Mouse (Mus musculus) limb, embryonic 10.5 days (tissue): Measurements from ENCODE around the gene Gm14569. TPM values are rescaled to one million over a fixed set of nuclear protein-coding genes. Genes with fewer than 3 reads are reported as not detected.

Source experiments
- DNase-seq: peaks from one replicate; pipeline ENCODE4 v3.0.0-alpha.2; 2017; ENCODE audit warnings: low spot score
- H3K27ac ChIP-seq: fragments of 300-500 bp; sonication (generic); 2 replicates; pipeline ENCODE4 v1.5.1; 2016; ENCODE audit warnings: mild to moderate bottlenecking
- H3K27me3 ChIP-seq: fragments of 300-500 bp; sonication (generic); 2 replicates; pipeline ENCODE4 v1.6.1; 2016; ENCODE audit warnings: low read depth, mild to moderate bottlenecking; ENCODE audit not compliant: poor library complexity, severe bottlenecking
- H3K36me3 ChIP-seq: fragments of 300-500 bp; sonication (generic); 2 replicates; pipeline ENCODE4 v1.6.1; 2016; ENCODE audit warnings: mild to moderate bottlenecking, moderate library complexity
- H3K4me1 ChIP-seq: fragments of 300-500 bp; sonication (generic); 2 replicates; pipeline ENCODE4 v1.6.1; 2016
- H3K4me3 ChIP-seq: fragments of 300-500 bp; sonication (generic); 2 replicates; pipeline ENCODE4 v1.5.1; 2016; ENCODE audit warnings: mild to moderate bottlenecking, moderate library complexity
- H3K9me3 ChIP-seq: fragments of 300-500 bp; sonication (generic); replicated peaks from 2 replicates; pipeline ENCODE4 v1.6.1; 2016; ENCODE audit warnings: mild to moderate bottlenecking
- WGBS: fragments of 180-500 bp; shearing (Covaris S2); methylation state at CpG from one replicate; pipeline ENCODE4 v1.1.7; 2016; 5-methylcytosine and 5-hydroxymethylcytosine counted together
- microRNA-seq: library from miRNA; unstranded; fragments of <30 nt; microRNA quantifications from one replicate; pipeline ENCODE4, GENCODE M21; 2017
- polyA plus RNA-seq: library from polyadenylated mRNA; unstranded; fragments of >200 nt; fragmentation: Nextera tagmentation; extraction: Ambion mirVana; gene quantifications from 2 replicates; pipeline ENCODE4 v1.2.1, GENCODE M21; 2016

The Gm14569 gene
- polyA plus RNA-seq, 1 experiment from 2014 or later: not detected

DNA sequence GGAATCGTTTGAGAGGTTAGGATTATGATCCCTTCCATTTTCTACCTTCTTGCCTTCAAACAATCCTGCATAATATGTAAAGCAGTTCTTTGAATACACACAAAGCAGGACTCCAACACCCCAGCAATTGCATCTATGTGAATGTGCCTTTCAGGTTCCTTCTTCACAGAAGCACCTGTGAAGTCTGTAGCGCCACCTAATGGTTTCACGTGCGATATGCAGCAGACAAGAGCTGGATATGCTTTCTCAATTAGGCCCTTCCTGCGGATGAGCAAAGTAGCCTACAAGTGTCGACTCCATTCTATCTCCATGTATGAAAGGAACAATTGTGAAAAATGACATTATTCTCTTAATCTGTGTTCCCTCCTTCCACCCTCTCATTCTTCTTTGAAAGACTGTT, 56.6 kb downstream of the Gm14569 start:
- H3K27ac ChIP-seq: no peak overlapping the region
- no peaks in the 10 kb centered on the region for H3K36me3 ChIP-seq
- H3K4me1 ChIP-seq: no peaks in the 10 kb centered on the region
- no peaks in the 10 kb centered on the region for H3K27me3 ChIP-seq
- no peak for DNase-seq
- H3K4me3 ChIP-seq: no peak overlapping the region
- no peaks in the 10 kb centered on the region for H3K9me3 ChIP-seq
- 41% methylated on average over 6 of the region's 6 CpGs for WGBS

DNA sequence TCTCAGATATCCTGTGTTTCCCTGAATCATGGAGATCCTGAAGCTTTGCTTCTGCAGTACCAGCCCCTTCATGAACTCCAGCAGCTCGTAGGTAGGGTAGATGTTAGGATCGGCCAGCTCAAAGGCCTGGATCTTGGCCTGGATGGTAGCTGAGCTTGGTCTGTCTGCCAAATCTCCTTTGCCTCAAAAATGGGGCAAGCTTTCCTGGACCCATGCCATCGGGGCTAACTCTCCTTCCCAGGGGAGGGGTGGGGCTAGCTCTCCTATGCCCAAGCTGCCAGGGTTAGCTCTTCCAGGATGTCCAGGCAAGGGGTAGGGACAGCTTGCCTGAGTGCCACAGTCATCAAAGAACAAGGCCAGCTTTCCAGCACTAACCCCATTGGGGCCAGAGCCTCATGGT, 72.5 kb downstream of the Gm14569 start:
- DNase-seq: no peak
- H3K27ac ChIP-seq: no peak overlapping the region
- no peaks in the 10 kb centered on the region for H3K27me3 ChIP-seq
- H3K4me3 ChIP-seq: no peak overlapping the region
- H3K36me3 ChIP-seq: no peaks in the 10 kb centered on the region
- no peaks in the 10 kb centered on the region for H3K4me1 ChIP-seq
- no peaks in the 10 kb centered on the region for H3K9me3 ChIP-seq
- WGBS: 89% methylated on average over 3 of the region's 3 CpGs

DNA sequence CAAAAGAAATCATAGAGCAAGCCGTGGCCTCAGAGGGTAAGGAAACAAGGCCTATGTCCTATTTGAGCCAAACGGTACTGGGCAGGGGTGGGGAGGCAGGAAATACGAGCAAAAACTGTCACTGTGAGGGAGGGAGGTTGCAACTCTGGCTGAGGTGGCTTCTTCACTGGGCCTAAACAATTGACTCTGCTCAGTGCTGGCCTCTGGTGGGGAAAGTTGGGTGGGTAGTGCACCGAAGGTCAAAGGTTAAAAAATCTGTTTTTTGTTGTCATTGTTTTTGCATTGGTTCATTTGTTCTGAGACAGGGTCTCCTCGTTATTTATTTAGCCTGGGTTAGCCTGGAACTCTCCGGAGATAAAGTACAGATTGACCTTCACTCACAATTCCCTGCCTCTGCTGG, 89.3 kb downstream of the Gm14569 start:
- no peaks in the 10 kb centered on the region for H3K36me3 ChIP-seq
- H3K4me3 ChIP-seq: no peak overlapping the region
- H3K27me3 ChIP-seq: no peaks in the 10 kb centered on the region
- no peaks in the 10 kb centered on the region for H3K9me3 ChIP-seq
- WGBS: 56% methylated on average over 6 of the region's 6 CpGs
- no peak for DNase-seq
- no peaks in the 10 kb centered on the region for H3K4me1 ChIP-seq
- H3K27ac ChIP-seq: no peak overlapping the region

DNA sequence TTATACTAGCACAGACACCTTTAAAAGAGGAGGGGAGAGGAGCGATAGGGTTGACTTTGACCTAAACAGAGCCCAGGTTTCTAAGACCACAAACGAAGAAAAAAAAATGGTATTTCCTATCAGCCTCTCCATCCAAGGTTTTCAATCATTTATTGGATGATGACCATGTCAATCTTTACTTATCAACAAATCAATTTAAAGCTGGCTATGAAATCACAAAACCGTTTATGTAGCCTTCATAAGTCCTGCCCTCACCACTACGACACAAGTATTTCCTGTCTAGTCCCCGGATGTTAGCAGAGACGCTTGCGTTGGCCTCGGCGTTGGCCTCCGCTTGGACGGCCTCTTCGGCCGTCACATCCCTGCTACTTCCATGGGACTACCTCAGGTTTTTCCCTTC, 90.7 kb downstream of the Gm14569 start, which contains the start of gene Gm6268:
Gene Gm6268 (plus strand): TSS at position 301 of the 400 bp plus-strand sequence.
- WGBS: 92% methylated on average over 13 of the region's 13 CpGs
- H3K27me3 ChIP-seq: no peaks in the 10 kb centered on the region
- H3K9me3 ChIP-seq: no peaks in the 10 kb centered on the region
- H3K36me3 ChIP-seq: no peaks in the 10 kb centered on the region
- DNase-seq: no peak
- no peaks in the 10 kb centered on the region for H3K4me1 ChIP-seq
- H3K27ac ChIP-seq: no peak within 1 kb of the TSS
- no peak within 1 kb of the TSS for H3K4me3 ChIP-seq

DNA sequence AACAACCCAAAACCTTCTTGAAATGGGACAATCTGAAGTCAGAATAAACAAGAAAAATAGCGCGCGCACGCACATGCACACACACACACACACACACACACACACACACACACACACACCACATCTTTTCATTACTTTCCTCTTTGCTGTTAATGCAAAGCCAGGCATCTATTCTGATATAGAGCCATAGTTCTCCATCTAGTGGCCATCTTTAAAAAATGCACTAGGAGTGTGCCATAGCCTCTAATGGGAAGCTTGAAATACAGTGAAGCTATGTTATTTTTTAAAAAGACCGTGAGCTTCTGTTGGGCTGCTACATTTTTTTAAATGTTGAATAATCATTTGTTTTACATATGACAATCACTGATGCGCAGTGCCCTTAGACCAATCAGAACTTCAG, 98.4 kb downstream of the Gm14569 start:
- H3K27me3 ChIP-seq: no peaks in the 10 kb centered on the region
- no peaks in the 10 kb centered on the region for H3K4me1 ChIP-seq
- DNase-seq: no peak
- H3K27ac ChIP-seq: no peak overlapping the region
- H3K36me3 ChIP-seq: no peaks in the 10 kb centered on the region
- WGBS: 33% methylated on average over 6 of the region's 6 CpGs
- no peak overlapping the region for H3K4me3 ChIP-seq
- H3K9me3 ChIP-seq: no peaks in the 10 kb centered on the region

DNA sequence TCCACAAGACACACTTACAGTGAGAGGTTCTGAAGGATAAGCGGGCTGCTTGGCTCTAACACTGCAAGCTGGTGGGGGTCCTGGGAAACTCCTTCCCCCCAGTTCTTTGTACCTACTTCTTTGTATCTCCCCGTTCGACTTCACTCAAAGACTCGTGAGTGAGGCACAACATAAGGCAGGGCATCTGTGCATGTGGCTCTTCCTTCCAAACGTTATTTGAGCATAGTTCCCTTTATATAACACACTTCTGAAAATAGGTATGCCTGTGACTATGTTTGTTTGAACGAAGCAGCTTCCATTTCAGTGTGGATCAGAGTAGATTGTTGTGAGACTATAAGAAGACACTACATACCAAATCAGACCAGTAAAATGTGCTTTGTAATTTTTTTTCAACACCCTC, 99.0 kb downstream of the Gm14569 start:
- H3K4me3 ChIP-seq: no peak overlapping the region
- H3K36me3 ChIP-seq: no peaks in the 10 kb centered on the region
- no peaks in the 10 kb centered on the region for H3K4me1 ChIP-seq
- no peak for DNase-seq
- no peak overlapping the region for H3K27ac ChIP-seq
- no peaks in the 10 kb centered on the region for H3K9me3 ChIP-seq
- H3K27me3 ChIP-seq: no peaks in the 10 kb centered on the region
- 78% methylated on average over 6 of the region's 6 CpGs for WGBS

DNA sequence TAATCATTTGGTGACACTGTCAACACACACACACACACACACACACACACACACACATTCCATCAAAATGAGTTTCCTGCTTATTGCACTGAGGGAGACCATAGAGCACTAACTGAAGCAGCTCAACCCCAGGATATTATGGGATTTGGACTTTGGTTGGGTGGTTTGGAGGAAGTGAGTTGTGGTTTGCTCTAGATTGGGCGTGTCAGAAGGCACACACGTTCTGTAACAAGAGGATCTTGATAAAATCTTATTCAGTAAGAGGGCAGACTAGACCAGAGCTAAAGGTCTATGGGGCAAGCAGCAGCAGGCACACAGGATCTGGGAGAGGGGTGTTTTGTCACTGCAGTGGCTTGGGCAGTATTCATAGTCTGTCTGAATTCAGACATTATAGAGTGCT, 101.1 kb downstream of the Gm14569 start:
- Histone ChIP-seq H3K9me3 (no peaks in the 10 kb centered on the region), H3K27ac (no peak overlapping the region), H3K4me3 (no peak overlapping the region), H3K27me3 (no peaks in the 10 kb centered on the region), H3K36me3 (no peaks in the 10 kb centered on the region), H3K4me1 (no peaks in the 10 kb centered on the region)
- no peak for DNase-seq
- 82% methylated on average over 2 of the region's 2 CpGs for WGBS

DNA sequence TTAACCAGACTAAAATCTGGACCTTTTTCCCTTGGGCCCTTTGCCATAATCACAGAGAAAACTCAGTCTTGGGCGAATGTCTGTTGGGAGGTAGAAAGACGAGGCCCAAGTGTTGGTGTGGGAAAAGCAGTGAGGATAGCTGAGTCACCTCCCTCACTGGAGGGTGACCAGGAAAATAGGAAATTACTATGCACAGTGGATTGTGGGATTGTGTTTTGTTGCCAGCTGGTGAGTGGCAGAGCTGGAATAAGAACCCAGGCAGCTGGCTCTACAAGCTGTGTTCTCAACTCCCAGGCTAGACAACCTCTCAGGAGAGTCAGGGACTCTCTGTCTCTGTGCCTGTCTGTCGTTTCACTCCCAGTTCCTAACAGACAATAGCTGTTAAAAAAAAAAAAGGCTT, 101.7 kb downstream of the Gm14569 start:
- Histone ChIP-seq H3K27ac (no peak overlapping the region), H3K9me3 (no peaks in the 10 kb centered on the region), H3K27me3 (no peaks in the 10 kb centered on the region), H3K36me3 (no peaks in the 10 kb centered on the region), H3K4me1 (no peaks in the 10 kb centered on the region), H3K4me3 (no peak overlapping the region)
- DNase-seq: no peak
- 68% methylated on average over 3 of the region's 3 CpGs for WGBS

DNA sequence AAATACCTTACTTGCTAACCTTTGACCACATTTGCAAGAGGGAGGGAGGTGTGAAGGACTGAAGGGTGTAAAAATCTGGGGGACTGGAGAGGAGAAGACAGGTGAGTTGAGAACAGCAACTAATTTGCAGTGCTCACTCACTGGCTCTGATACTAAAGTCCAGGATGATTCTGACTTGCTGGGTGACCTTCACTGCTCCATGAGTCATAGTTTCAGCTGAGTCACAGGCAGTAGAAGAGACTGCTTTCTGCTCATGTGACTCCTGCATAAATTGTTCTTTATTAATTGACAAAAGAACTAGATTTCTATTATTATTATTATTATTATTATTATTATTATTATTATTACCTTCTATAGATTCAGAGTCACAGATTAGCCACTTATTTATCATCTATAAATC, 106.3 kb downstream of the Gm14569 start:
- H3K4me3 ChIP-seq: no peak overlapping the region
- no peak for DNase-seq
- H3K36me3 ChIP-seq: no peaks in the 10 kb centered on the region
- no peaks in the 10 kb centered on the region for H3K4me1 ChIP-seq
- H3K27me3 ChIP-seq: no peaks in the 10 kb centered on the region
- no peaks in the 10 kb centered on the region for H3K9me3 ChIP-seq
- no peak overlapping the region for H3K27ac ChIP-seq

Small RNA genes lying within 50 kb of the gene (microRNA-seq; reads per million reads assigned to microRNA genes)
- gene Gm44485: not detected

Other genes with a start within 250 kb of the Gm14569 start
- 0.06 and 0.21 TPM in 2 replicates for gene Lonrf3, start 163.5 kb downstream of the Gm14569 start, polyA plus RNA-seq
- not detected in 2 replicates for gene Gm6268, start 90.5 kb downstream of the Gm14569 start, polyA plus RNA-seq
- gene Pgrmc1, start 106.4 kb upstream of the Gm14569 start, polyA plus RNA-seq: 362 and 378 TPM in 2 replicates
- gene Akap17b, start 153.6 kb upstream of the Gm14569 start, polyA plus RNA-seq: 2.3 and 2.5 TPM in 2 replicates